ENCODE assay signal across 10 mouse cellular contexts in genomic region chr6:100212820-100213219, GRCm38 (mm10).
A peak's percentile ranks its signal among the peaks of the same experiment; 100 is the strongest.
DNase-seq lines count a peak whose midpoint lies in the region; ATAC-seq and TF ChIP-seq lines count a peak whose summit lies in the region.
"Had no signal": no experiment of that assay in that cellular context is flagged by ENCODE, and none has a peak within 500 bp of the region (broad histone marks: within the 10 kb centered on the region; RNA-seq: fewer than 3 reads in every experiment).

No protein-coding gene starts in this region.

- no peaks in the 10 kb centered on the region for H3K36me3 ChIP-seq in forebrain, embryonic 10.5 days (replicated peaks)
- H3K36me3 ChIP-seq in forebrain, embryonic 12.5 days (replicated peaks) = no peaks in the 10 kb centered on the region
- H3K36me3 ChIP-seq in thymus, adult 2 months (ENCODE audit: control insufficient read depth, insufficient read depth, low read length) = no peaks in the 10 kb centered on the region
- H3K36me3 ChIP-seq in limb, embryonic 13.5 days = no peaks in the 10 kb centered on the region
- no peaks in the 10 kb centered on the region for H3K36me3 ChIP-seq in kidney, adult 2 months (ENCODE audit: control insufficient read depth, insufficient read depth, low read length)

- no peak overlapping the region for H3K4me3 ChIP-seq in forebrain, embryonic 10.5 days
- H3K4me3 ChIP-seq in forebrain, embryonic 12.5 days (replicated peaks) = no peak overlapping the region
- H3K4me3 ChIP-seq in thymus, adult 2 months (ENCODE audit: control insufficient read depth, insufficient read depth, low read length) = no peak overlapping the region
- no peak overlapping the region for H3K4me3 ChIP-seq in limb, embryonic 13.5 days
- no peak overlapping the region for H3K4me3 ChIP-seq in kidney, adult 2 months (ENCODE audit: insufficient read depth, low read depth, low read length)

- H3K27ac ChIP-seq in forebrain, embryonic 10.5 days = peak overlapping the region; percentile 6; the same call in 1 of the 2 replicates
- no peak overlapping the region for H3K27ac ChIP-seq in forebrain, embryonic 12.5 days
- H3K27ac ChIP-seq in thymus, adult 2 months (ENCODE audit: control insufficient read depth, insufficient read depth, low read length) = no peak overlapping the region
- H3K27ac ChIP-seq in limb, embryonic 13.5 days = peak overlapping the region; percentile 55; the same call in 1 of the 2 replicates
- no peak overlapping the region for H3K27ac ChIP-seq in kidney, adult 2 months (ENCODE audit: insufficient read depth, low read depth, low read length)
- H3K27ac ChIP-seq: liver, embryonic 14.5 days had no signal

- 5% methylated on average over 7 of the region's 7 CpGs for WGBS in forebrain, embryonic 10.5 days
- 9% methylated on average over 7 of the region's 7 CpGs for WGBS in forebrain, embryonic 12.5 days
- WGBS in thymus, adult 2 months = 51% methylated on average over 7 of the region's 7 CpGs
- 6% methylated on average over 7 of the region's 7 CpGs for WGBS in limb, embryonic 13.5 days
- 82% methylated on average over 7 of the region's 7 CpGs for WGBS in kidney, adult 2 months

- no peak for TF ChIP-seq POLR2A in thymus, adult 2 months (IDR thresholded peaks at IDR 0.05; ENCODE audit: control insufficient read depth, extremely low read depth, insufficient read depth, low read length, poor library complexity)
- TF ChIP-seq POLR2A in kidney, adult 2 months (IDR thresholded peaks at IDR 0.05; ENCODE audit: low read depth, low read length) = no peak

- peaks cover 87% of the 10 kb centered on the region for H3K27me3 ChIP-seq in forebrain, embryonic 10.5 days (ENCODE audit: poor library complexity, severe bottlenecking)
- H3K27me3 ChIP-seq in forebrain, embryonic 12.5 days = peaks cover 50% of the 10 kb centered on the region
- no peaks in the 10 kb centered on the region for H3K27me3 ChIP-seq in thymus, adult 2 months (ENCODE audit: control insufficient read depth, insufficient read depth, low read length)
- H3K27me3 ChIP-seq in limb, embryonic 13.5 days = peaks cover 38% of the 10 kb centered on the region
- no peaks in the 10 kb centered on the region for H3K27me3 ChIP-seq in kidney, adult 2 months (replicated peaks; ENCODE audit: control insufficient read depth, insufficient read depth, low read length)

- no peak overlapping the region for H3K9ac ChIP-seq in forebrain, embryonic 12.5 days
- no peak overlapping the region; the same call in 1 of the 2 replicates for H3K9ac ChIP-seq in limb, embryonic 13.5 days
- H3K9ac ChIP-seq: liver, embryonic 14.5 days had no signal

- H3K4me1 ChIP-seq in forebrain, embryonic 10.5 days = peaks cover 44% of the 10 kb centered on the region
- H3K4me1 ChIP-seq in forebrain, embryonic 12.5 days = peaks cover 17% of the 10 kb centered on the region
- peaks cover 47% of the 10 kb centered on the region for H3K4me1 ChIP-seq in thymus, adult 2 months (replicated peaks; ENCODE audit: control insufficient read depth, insufficient read depth, low read length)
- H3K4me1 ChIP-seq in limb, embryonic 13.5 days = peaks cover 52% of the 10 kb centered on the region
- H3K4me1 ChIP-seq in kidney, adult 2 months (ENCODE audit: control insufficient read depth, insufficient read depth, low read length) = no peaks in the 10 kb centered on the region

- TF ChIP-seq CTCF in thymus, adult 2 months (IDR thresholded peaks at IDR 0.05; ENCODE audit: borderline replicate concordance, control insufficient read depth, extremely low read depth, insufficient read depth, low read length, poor library complexity) = no peak
- no peak for TF ChIP-seq CTCF in kidney, adult 2 months (conservative IDR thresholded peaks at IDR 0.05; ENCODE audit: insufficient read depth, insufficient read length, low read depth, low read length)

- H3K4me2 ChIP-seq in forebrain, embryonic 12.5 days = no peak overlapping the region
- peak overlapping the region; percentile 11; the same call in 1 of the 2 replicates for H3K4me2 ChIP-seq in limb, embryonic 13.5 days (replicated peaks)

- no peak for ATAC-seq in forebrain, embryonic 12.5 days (ENCODE audit: low FRiP score)
- no peak for ATAC-seq in limb, embryonic 13.5 days (ENCODE audit: low FRiP score, low read depth)

- no peaks in the 10 kb centered on the region for H3K9me3 ChIP-seq in forebrain, embryonic 10.5 days
- H3K9me3 ChIP-seq in forebrain, embryonic 12.5 days = no peaks in the 10 kb centered on the region
- no peaks in the 10 kb centered on the region for H3K9me3 ChIP-seq in limb, embryonic 13.5 days

- no peak for DNase-seq in forebrain, embryonic 10.5 days (ENCODE audit: extremely low spot score, low spot score)
- peak; percentile 10 for DNase-seq in thymus, postnatal 0 days (ENCODE audit: low spot score)
- no peak for DNase-seq in thymus, adult 2 months
- DNase-seq in thymus, postnatal 4 days = peak; percentile 47
- no peak for DNase-seq in gastrocnemius, postnatal 25 days
- DNase-seq in kidney, adult 2 months = no peak
- DNase-seq: gastrocnemius, postnatal 14 days had no signal

Comparison
In these comparisons a context has a peak if more than half of its experiments do, and no peak if none do; other contexts are left out.
1. DNase-seq: peak in thymus, postnatal 0 days (single experiment) and thymus, postnatal 4 days (single experiment); none in forebrain, embryonic 10.5 days (single experiment), thymus, adult 2 months (single experiment), gastrocnemius, postnatal 25 days (single experiment) and kidney, adult 2 months (single experiment).
2. H3K27ac ChIP-seq: peak in forebrain, embryonic 10.5 days (single experiment) and limb, embryonic 13.5 days (single experiment); none in forebrain, embryonic 12.5 days (single experiment), thymus, adult 2 months (single experiment) and kidney, adult 2 months (single experiment).